In the genomic region with DNA sequence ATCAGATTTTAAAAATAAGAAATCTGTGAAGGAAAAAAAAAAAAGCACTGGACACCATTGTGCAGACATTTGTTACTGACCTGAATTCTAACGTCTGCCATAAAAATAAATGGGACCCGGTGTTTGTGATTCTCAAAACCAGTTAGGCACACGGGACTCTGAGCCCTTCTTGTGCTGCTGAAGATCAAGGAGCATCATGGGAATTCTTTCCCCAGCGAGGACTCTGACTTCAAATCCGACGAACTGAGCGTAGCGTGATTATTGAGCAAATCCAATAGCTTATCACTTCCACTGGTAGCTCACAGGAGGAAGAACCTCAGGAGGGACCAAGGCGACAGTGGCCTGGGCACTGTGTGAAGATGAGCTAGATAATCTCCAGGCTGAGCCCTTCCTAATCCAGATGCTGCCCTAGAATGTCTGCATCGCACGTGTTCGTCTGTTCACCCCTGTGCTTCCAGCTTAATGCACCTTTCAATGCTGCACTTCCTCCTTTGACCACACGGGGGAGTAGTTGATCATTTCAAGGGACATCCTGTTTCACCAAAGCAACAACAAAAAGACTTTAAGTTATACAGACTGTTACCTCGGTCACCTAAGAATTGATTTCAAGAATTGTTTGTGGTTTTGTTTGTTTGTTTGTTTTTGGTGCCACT, we compare ENCODE assay signal across 8 mouse cellular contexts. TPM values are rescaled to one million over a fixed set of nuclear protein-coding genes. Genes with fewer than 3 reads are reported as not detected.
DNase-seq lines count a peak whose midpoint lies in the region; ATAC-seq lines count a peak whose summit lies in the region.

No protein-coding gene starts in this region.

- H3K9ac ChIP-seq in liver, embryonic 11.5 days (ENCODE audit: low read depth, low read length), result no peak overlapping the region
- 0 out of 2 replicates have a peak overlapping the region, but pooled peaks have one; percentile 30 for H3K9ac ChIP-seq in neural tube, embryonic 15.5 days (replicated peaks)

- peak; percentile 59 for DNase-seq in 416B (ENCODE audit: low read depth)
- DNase-seq in cerebellum, postnatal 4 days (ENCODE audit: low spot score in 2 of 2), result peak; percentile 83 to 85
- DNase-seq in gastrocnemius, adult 8-10 months (ENCODE audit: low spot score in 2 of 2), result peak; percentile 36 to 49
- DNase-seq in kidney, adult 9 months, result peak; percentile 71
- peak; percentile 61 for DNase-seq in liver, embryonic 11.5 days (ENCODE audit: low spot score)
- DNase-seq in thymus, adult 18-20 months, result peak; percentile 16 to 38

- H3K27me3 ChIP-seq in liver, embryonic 11.5 days (replicated peaks; ENCODE audit: control insufficient read depth, insufficient read depth, low read length), result no peaks in the 10 kb centered on the region
- no peaks in the 10 kb centered on the region for H3K27me3 ChIP-seq in neural tube, embryonic 15.5 days (replicated peaks)

- H3K4me1 ChIP-seq in liver, embryonic 11.5 days (replicated peaks; ENCODE audit: control insufficient read depth, insufficient read depth, low read length), result no peaks in the 10 kb centered on the region
- H3K4me1 ChIP-seq in neural tube, embryonic 15.5 days, result 0 out of 2 replicates have a peak, but pooled peaks cover 4% of the 10 kb centered on the region

- H3K4me2 ChIP-seq in liver, embryonic 11.5 days, result no peak overlapping the region
- peak overlapping the region; percentile 53 for H3K4me2 ChIP-seq in neural tube, embryonic 15.5 days

- 45% methylated on average over 14 of the region's 14 CpGs for whole genome bisulfite sequencing in liver, embryonic 11.5 days
- WGBS in neural tube, embryonic 15.5 days, result 29% methylated on average over 14 of the region's 14 CpGs

- ATAC-seq in activated CD4-positive, CD25-positive, alpha-beta regulatory T cell, adult 4 months, result peak; percentile 75
- peak; percentile 39; the same call in 1 of the 2 replicates for ATAC-seq in liver, embryonic 11.5 days (replicated peaks; ENCODE audit: low FRiP score)
- ATAC-seq in neural tube, embryonic 15.5 days (ENCODE audit: low FRiP score), result peak; percentile 74

- H3K36me3 ChIP-seq in liver, embryonic 11.5 days (ENCODE audit: control insufficient read depth, insufficient read depth, low read length), result 0 out of 2 replicates have a peak, but pooled peaks cover 2% of the 10 kb centered on the region
- no peaks in the 10 kb centered on the region for H3K36me3 ChIP-seq in neural tube, embryonic 15.5 days

- H3K4me3 ChIP-seq in liver, embryonic 11.5 days (ENCODE audit: low read depth, low read length), result no peak overlapping the region
- H3K4me3 ChIP-seq in neural tube, embryonic 15.5 days (replicated peaks), result peak overlapping the region; percentile 21; the same call in 1 of the 2 replicates

- H3K9me3 ChIP-seq in liver, embryonic 11.5 days (ENCODE audit: control insufficient read depth, low read length), result no peaks in the 10 kb centered on the region
- no peaks in the 10 kb centered on the region for H3K9me3 ChIP-seq in neural tube, embryonic 15.5 days (replicated peaks)

- H3K27ac ChIP-seq in liver, embryonic 11.5 days (ENCODE audit: low read depth, low read length), result no peak overlapping the region
- H3K27ac ChIP-seq in neural tube, embryonic 15.5 days (replicated peaks), result no peak overlapping the region

RNA-seq across cellular contexts. Expression of a gene that starts 31.9 kb away (rescaled TPM):
- 1 to 10 TPM in 1 of 2 experiments, under 1 TPM in 1; 0.61 to 1.2 TPM for polyA plus RNA-seq in activated CD4-positive, CD25-positive, alpha-beta regulatory T cell, adult 4 months (2017; shearing (Covaris generic))
- 1 to 10 TPM; 2.7 to 3.5 (median 2.8) TPM for total RNA-seq in gastrocnemius, adult 8-10 months (2022)
- polyA plus RNA-seq in liver, embryonic 11.5 days (2014; fragmentation: Nextera tagmentation; extraction: Ambion mirVana), result 4.1 and 4.2 TPM in 2 replicates
- 8.7 and 11.5 TPM in 2 replicates for polyA plus RNA-seq in neural tube, embryonic 15.5 days (2015; fragmentation: Nextera tagmentation; extraction: Ambion mirVana)

RNA-seq across cellular contexts. Expression of a gene that starts 32.1 kb away (rescaled TPM):
- 1 to 10 TPM; 2.6 TPM for polyA plus RNA-seq in activated CD4-positive, CD25-positive, alpha-beta regulatory T cell, adult 4 months (2017; shearing (Covaris generic))
- 1 to 10 TPM; 4.7 to 5.8 (median 5.1) TPM for total RNA-seq in gastrocnemius, adult 8-10 months (2022)
- polyA plus RNA-seq in liver, embryonic 11.5 days (2014; fragmentation: Nextera tagmentation; extraction: Ambion mirVana), result 4.4 and 6.0 TPM in 2 replicates
- polyA plus RNA-seq in neural tube, embryonic 15.5 days (2015; fragmentation: Nextera tagmentation; extraction: Ambion mirVana), result 87.0 and 107 TPM in 2 replicates

Comparison
In these comparisons a context has a peak if more than half of its experiments do, and no peak if none do; other contexts are left out.
1. DNase-seq: peak in every context shown above with its lines; median percentile 84 in cerebellum, postnatal 4 days; 71 in kidney, adult 9 months; 61 in liver, embryonic 11.5 days; 59 in 416B; 42 in gastrocnemius, adult 8-10 months; 27 in thymus, adult 18-20 months.
2. RNA of a gene that starts 32.1 kb away (polyA plus RNA-seq): 87.0 to 107 TPM in neural tube, embryonic 15.5 days; 4.4 to 6.0 TPM in liver, embryonic 11.5 days and 2.6 TPM in activated CD4-positive, CD25-positive, alpha-beta regulatory T cell, adult 4 months; every median in the first group is over 10 times any median in the second.
3. Peak in every context shown above with its lines, with median percentiles within 50 percentile points of each other: ATAC-seq.